Mouse (Mus musculus): ENCODE data around the gene C1qtnf2.
A peak's percentile ranks its signal among the peaks of the same experiment; 100 is the strongest.

Gene C1qtnf2

DNA sequence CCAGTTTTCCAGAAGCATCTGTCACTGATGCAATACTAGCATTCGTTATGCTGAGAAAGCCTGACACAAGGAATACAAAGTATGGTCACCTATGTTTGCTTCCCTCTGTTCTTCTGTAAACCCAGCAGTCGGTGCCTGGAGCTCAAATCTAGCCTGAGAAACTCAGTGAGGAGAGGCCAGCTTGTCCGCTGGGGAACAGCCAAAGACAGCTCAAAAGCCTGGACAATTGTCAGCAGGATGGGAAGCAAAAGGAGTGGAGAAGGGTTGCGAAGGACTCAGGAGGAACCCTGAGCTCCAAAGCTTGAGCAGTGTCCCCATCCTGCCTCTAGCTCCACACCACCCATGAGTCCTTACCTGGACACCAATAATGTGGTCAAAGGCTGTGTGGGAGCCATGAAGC lies 10.0 kb downstream of the C1qtnf2 start:
- no peak for DNase-seq

DNA sequence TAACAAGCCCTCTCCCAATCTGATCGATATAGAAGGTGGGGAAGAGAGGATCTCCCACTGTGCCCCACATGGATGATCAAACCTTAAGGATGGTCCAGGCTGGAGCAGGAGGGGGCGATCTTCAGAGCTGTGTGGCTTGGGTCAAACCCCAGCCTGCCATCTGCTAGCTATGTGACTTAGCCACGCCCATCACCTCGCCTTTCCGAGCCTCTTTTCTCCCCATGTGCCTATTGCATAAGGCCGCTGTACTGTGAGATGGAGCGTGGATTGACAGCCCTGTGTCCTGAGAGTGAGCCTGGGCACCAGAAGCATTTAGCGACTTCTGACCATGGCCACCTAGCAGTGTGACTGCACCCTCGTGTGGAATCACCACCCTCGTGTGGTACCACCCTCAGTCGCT lies 10.6 kb downstream of the C1qtnf2 start:
- DNase-seq: no peak

DNA sequence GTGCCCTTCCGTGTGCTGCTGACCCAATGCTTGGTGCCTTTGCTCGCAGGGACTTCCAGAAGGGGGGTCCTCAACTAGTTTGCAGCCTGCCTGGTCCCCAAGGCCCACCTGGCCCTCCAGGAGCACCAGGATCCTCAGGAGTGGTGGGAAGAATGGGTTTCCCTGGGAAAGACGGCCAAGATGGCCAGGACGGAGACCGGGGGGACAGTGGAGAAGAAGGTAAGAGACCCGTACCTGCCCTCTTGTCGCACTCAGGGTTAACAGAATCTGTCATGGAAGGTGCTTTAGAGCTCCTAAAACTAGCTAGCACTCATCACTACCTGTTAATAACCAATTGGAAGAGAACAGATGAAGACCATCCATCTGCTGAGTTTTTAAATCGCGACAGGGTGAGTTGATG lies 11.8 kb downstream of the C1qtnf2 start:
- no peak for DNase-seq

DNA sequence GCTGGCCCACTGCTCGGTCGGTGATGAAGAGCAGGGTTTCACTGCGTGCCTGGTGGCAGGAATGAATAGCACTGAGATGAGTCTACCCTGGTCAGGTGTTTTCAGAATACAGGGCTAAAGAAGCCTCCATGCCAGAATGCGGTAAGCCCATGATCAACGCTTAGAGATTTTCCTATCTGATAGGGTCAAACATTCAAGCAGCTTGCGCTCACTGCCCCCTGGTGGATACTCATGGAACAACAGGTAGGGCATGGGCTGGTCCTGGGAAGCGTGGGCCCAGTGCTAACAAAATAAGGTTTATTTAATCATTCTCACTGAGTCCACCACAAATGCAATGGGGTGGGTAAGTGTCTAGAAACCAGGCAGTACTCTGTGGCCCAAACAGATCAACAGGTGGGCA lies 18.6 kb downstream of the C1qtnf2 start:
- DNase-seq: peak; percentile 75

DNA sequence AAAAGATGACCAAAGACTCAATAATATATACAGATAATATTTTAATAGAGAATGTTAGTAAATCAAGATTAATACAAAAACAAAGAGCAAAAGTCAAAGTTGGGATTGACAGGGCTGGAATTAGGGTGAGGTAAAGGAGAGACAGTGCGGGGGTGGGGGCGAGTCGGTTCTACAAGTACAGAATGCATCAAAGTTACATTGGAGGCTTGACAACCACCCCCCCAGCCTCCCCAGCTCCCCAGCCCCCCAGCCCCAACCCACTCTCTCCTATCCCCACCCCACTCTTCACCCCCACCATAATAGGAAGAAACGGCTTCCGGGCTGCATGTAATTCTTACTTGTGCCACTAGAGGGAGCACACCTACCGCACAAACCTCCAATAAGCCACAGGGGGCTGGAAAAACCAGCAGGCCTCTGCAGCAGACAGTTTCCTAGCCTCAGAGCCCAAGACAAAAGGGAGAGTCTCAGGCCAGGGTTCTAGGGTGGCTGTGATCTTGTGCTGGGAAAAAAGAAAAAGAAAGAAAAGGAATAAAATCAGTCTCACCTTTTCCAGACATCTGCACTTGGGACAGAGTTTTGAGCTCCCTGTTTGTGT lies 19.8 kb downstream of the C1qtnf2 start:
- peak; percentile 60 for DNase-seq

DNA sequence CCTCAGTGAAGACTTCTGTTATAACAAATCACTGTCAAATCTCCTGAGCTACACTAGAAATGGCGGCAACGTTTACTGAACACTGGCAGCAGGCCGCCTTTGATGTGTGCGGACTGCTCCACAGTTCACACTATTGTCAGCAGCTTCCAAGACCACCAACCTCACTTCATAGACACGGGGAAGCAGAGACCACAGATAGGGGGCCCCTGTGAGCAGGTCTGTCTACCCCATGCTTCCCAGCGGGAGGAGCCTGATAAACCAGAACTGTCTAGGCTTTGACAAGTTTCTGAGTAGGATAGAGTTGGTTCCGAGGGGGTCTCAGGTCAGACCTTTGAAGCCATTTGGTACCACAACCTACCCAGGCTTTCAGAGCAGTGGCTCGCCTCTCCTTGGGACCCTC lies 21.0 kb downstream of the C1qtnf2 start:
- DNase-seq: no peak

DNA sequence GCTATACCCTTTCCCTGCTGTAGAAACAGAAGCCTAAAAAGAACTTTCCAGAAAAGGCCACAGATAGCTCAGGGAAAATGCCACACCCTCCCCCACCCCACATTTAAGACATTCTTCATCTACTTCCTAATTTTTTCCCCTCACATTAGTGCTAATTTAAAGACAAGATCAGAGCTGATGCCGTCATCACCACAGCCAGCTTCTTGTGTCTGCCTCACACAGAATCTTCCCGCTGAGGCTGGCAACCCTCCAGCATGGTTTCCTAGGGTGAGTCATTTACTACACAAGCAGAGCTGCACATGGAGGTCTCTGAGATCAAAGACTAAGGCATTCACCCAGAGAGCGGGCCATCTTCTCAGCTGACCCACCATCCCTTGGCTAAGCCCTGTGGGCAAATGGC lies 21.5 kb downstream of the C1qtnf2 start:
- DNase-seq: no peak

DNA sequence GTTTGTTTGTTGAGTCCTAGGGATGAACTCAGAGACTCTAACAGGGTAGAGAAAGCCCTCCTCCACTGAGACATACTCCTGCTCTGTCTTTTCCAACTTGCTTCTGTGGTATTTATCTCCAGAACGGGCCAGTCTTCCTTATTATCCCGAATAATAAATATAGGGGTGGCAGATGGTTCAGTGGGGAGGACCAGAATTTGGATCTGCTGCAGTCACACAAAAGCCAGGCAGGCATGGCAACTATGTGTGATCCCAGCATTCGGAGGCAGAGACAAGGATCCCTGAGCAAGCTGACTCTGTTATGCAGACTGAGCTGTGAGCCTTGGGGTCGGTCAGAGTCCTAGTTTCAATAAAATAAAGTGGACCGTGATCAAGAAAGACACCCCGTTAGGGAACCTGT lies 27.2 kb downstream of the C1qtnf2 start:
- no peak for DNase-seq

DNA sequence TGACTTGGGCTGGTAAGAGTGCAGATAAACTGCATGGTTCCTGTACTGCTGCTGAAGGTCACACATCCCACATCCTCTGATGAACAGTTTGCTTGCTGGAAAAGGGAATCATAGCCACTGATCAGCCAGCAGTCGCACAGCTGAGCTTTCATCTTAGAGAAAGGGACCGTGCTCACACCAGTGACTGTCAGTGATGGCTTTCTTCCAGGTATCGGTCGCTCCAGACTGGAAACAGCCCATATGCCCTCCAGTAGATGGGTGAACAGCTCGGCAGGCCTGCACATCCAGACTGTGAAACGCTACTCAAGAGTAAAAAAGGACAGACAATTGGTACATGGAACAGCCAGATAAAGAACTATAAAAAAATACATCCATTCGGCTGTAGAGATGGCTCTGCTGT lies 31.1 kb downstream of the C1qtnf2 start:
- no peak for DNase-seq

DNA sequence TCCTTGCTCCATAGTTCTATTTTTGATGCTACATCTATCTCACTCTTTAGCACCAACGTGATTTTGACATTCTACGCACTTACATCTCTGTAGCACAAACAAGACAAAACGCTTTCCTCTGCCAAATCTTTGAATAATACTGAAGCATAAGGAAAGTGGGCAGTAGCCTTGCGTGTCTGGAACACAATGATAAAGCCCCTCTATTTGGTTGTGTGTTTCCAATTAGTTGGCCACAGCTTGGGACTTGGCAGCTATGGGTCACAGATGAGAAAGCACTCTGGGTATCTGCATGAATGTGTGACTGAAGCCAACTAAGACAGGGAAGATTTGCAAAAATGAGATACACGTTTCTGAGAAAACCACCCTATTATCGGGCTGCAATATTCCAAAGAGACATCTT lies 33.9 kb downstream of the C1qtnf2 start:
- DNase-seq: no peak

DNA sequence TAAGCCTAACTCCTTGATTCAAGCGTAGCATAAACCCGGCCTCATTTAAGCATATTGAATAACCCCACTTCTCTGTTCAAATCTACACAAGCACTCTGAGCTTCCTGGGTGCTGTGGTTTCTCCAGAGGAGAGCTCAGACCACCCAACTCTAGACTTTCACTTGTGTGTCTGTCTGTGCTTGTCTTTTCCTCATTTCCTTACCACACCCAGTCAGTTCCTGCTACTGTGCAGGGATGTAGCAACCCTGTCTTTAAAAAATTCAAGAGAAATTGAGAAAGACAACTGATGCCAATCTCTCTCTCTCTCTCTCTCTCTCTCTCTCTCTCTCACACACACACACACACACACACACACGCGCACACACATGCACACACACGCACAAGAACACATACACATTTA lies 35.8 kb downstream of the C1qtnf2 start:
- no peak for DNase-seq

DNA sequence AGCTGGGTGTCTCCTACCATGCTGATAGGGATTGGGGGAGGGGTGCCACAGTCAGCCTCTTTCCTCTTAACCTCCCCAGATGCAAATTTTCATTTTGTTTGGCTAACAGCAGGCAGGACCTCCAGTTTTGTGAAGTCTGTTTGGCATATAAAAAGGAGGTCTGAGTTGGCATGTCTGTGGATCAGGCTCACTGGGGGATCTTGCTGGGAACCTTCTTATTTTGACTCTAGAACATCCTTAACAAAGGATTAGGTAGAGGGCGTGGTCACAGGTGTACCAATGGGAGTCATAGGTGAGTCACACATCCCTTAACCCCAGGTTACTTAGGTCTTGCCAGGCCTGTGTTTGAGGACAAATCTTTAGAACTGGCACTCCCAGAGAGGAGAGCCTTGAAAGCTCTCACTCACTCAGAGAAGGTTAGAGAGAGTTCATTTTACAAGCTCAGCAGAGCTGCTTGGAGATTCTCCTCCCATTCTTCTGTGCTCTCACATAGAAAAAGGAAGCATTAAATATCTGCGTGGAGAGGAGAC lies 38.6 kb downstream of the C1qtnf2 start:
- no peak for DNase-seq

DNA sequence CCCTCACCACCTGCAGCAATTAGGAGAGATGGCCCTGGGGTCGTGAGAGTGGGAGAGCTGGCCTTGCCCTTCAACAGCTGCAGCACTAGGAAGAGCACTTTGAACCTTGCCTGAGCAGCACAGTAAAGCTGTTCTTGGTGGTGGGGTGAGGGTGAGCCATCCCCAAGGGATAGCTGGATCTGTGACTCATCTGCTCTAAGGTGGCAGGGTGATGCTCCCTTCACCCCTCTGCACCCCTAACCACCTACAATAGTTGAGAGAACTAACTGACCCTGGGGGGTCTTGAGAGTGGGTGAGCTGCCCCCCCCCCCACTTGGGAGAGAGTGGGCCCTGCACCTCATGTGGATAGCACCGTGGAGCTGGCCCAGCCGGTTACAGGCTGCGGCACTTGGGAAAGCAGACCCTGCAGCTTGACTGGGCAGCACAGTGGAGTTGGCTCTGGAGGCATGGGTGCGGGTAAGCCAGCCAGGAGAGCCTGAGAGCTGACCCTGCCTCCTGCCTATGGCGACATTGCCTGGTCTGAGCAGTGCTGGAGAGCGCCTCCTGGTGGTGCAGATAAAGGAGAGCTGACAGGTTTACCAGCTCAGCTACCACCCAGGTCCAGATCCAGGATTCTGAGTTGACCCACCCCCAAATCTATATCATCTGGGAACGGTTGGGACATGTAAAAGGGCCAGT lies 42.4 kb downstream of the C1qtnf2 start:
- DNase-seq: no peak

DNA sequence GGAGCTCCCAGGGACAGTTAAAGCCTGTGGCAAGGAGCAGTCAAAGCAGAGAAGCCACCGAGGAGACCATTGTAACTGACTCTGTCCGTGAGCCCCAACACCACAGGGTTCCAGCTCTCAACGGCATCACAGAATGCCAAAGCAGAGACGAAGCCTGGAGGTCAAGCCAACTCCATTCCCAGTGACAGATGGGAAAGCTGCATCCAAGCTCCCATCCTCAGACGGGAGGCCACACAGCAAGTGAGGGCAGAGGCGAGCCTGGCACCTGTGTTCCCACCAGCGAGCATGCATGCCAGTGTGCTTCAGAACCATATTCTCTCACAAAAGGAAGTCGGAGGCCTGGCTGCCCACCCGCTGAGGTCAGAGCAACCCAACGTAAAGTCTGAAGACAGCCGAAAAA lies 43.6 kb downstream of the C1qtnf2 start:
- no peak for DNase-seq

DNA sequence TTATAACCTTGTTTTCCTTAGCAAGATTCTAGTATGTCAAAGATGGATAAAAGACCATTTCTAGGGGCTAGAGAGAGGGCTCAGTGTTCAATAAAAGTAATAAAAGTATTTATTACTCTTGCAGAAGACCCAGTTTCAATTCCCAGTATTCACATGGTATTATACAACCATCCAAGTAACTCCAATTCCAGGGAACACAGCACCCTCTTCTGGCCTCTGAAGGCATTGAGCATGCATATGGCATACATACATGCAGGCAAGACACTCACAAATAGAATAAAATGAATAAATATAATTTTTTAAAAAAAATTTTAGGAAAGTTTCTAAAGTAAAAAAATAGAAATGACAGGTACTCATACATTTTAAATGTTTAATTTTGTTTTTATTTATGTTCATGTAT lies 44.0 kb downstream of the C1qtnf2 start:
- DNase-seq: no peak

DNA sequence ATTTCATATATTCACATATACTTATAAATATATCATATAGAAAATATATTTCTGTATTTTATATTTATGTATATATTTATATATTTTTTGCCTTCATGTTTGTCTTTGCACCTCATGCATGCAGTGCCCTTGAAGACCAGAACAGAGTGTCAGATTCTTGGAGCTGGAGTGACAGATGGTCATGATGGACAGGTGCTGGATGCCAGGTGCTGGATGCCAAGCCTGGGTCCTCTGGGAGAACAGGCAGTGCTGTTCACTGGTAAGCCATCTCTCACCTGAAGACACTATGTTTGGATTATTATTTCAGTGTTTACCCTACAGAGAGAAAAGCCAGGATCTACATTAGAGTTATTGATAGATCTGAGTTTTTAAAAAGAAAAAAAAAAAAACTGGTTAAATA lies 44.7 kb downstream of the C1qtnf2 start:
- DNase-seq: no peak

DNA sequence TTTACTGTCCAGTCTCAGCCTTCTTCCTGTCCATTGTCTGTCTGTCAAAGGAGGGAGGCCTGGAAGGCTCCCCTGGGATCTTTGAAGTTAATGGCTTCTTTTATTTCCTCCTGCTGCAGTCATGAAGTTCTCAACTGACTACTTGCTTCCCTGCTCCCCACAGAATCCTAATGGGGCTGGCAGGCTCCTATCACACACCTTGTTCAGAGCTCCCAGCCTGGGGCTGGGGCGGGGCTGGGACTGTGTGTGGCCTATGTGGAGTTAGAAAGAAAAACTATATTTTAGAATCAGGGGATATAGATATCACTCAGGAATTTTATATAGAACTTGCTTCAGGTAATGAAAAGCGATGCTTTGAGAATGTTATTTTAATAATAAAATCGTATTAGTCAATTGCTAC lies 46.4 kb downstream of the C1qtnf2 start:
- no peak for DNase-seq

DNA sequence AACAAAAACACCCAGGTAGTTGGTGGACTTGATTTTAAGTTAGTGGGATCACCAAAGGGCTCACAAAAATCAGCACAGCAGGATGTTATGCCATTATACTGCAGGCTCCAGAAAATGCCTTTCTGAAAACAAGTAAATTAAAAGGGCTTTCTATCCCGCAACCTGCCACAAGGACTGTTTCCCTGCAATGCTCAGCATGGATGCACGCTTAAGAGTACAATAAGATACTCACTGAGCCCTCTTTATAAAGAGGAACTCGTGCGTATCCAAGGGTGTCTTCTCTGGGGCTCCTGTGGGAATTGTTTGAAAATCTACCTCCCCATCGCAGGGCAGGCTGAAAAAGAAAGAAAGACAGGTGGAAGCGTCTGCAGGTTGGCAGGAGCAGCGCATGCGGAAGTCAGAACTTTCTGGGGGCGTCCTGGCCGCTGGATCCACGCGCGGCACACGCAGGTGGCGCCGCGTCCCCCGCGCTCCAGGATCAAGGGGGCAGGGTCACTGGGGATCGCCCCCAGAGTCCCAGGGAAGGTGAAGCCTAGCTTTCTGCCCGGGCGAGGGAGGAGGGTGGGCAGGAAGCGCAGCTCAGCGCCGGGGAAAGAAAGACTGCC lies 54.1 kb downstream of the C1qtnf2 start:
- no peak for DNase-seq

DNA sequence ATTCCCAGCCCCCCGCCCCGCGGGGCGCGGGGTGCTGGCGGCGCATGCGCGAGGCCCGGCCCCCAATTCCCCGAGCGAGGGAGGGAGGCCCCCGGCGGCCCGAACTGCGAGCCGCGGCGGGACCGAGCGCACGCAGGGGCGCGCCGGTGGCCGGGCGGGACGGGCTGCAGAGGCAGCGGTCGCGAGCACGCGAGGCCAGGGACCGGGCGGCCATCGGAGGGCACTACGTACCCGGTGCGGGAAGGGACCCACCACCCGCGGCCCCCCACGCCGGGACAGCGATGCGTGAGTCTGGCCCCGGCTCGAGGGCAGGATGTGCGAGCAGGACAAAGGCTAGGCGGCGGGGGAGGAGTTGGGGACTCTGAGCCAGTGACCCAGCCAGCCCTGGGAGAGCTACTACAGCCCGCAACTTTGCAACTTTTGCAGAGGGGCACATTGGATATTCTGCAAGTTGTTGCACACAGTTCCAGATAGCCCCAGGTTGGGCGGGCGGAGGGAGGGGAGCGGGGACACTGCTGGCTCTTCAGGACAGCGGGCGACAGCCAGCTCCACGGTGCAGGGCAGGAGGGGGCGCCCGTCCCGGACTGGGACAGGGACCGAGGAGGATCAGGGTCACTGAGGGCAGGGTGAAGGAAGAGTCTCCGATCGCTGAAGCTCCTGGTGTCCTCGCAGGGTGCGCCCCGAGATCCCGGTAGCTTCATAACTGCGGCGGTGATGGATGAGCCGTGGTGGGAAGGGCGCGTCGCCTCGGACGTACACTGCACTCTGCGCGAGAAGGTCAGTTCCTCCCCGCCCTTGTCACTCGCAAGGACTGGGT lies 54.8 kb downstream of the C1qtnf2 start, which contains the start of gene Ccnjl:
TSS of gene Ccnjl (plus strand) at position 102 of the 817 bp plus-strand sequence.
- peak; percentile 30 for DNase-seq

DNA sequence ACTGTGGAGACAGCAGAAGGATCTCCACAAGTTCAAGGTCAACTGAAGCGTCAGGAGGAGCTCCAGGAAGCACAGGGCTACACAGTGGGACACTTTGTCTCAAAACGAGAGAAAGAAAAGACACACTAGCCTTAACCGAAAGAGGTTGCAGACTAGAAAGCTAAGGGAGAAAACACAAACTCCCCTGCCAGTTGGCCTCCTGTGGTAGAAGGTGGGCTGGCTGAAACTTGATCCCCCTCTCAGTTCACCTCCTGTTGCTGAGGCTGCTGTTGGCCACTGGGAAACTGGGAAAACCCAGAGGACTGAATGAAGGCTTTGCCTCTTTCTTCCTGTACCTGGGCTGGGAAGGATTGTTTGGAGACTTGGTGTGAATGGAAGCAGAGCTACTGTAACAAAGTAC lies 56.0 kb downstream of the C1qtnf2 start:
- DNase-seq: no peak

DNA sequence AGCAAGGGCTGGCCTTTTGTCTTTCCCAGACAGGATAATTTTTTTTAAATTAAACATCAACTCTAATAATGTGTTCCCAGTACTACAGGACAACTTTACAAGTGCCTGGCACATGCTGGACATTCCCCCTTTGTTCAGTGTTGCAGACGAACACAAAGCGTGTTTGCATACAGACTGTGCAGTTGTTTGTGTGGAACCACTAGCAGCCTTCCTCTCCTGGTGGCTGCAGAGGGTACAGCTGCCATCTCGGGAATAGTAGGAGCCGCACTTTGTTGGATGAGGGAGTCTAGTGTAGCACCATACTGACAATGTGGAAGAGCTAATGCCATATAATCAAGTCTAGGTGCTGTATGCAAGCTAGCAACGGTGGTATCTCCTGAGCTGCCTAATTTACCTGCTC lies 57.5 kb downstream of the C1qtnf2 start:
- no peak for DNase-seq

DNA sequence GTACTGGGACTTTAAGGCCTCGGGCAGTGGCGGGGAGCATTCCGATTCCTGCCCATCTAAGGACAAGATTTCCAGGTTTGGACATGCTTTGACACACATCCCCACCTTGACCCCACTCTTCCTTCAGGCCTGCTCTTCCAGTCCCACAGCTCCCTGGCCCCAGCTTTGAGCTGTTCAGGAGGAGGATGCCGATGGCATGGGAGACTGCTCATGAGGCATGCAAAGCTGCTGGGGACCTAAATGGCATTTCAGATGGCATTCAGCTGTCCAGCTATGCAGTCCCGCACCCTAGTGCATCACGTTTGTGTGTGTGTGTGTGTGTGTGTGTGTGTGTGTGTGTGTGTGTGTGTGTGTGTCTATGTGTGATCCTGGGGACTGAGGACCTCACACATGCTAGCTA lies 63.0 kb downstream of the C1qtnf2 start:
- DNase-seq: no peak

DNA sequence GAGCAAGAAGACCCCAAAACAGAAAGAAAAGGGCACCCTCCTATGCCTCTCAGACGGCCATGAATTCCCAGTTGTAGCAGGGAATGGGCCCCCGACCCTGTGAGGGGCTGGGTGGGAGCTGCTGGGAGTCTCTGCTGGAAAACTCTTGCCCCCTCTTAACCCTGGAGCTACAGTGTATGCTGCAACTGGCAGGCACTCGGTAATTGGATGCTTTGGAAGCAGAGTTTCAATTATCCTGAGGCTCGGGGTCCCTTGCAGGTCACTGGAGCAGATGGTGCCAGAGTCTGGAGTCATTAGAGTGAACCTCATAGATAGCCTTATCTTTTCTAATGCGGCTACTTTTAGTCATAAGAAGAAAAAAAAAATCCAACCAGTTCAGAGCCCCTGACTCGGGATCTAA lies 65.8 kb downstream of the C1qtnf2 start:
- no peak for DNase-seq

Data from kidney, adult 9 months (tissue).